Mouse (Mus musculus): Measurements from ENCODE around the gene Vsig2. TPM values are rescaled to one million over a fixed set of nuclear protein-coding genes. Genes with fewer than 3 reads are reported as not detected.

Gene Vsig2
- total and polyA plus RNA-seq, 3 experiments, result 2.5 to 21.1 (median 4.9) TPM

DNA sequence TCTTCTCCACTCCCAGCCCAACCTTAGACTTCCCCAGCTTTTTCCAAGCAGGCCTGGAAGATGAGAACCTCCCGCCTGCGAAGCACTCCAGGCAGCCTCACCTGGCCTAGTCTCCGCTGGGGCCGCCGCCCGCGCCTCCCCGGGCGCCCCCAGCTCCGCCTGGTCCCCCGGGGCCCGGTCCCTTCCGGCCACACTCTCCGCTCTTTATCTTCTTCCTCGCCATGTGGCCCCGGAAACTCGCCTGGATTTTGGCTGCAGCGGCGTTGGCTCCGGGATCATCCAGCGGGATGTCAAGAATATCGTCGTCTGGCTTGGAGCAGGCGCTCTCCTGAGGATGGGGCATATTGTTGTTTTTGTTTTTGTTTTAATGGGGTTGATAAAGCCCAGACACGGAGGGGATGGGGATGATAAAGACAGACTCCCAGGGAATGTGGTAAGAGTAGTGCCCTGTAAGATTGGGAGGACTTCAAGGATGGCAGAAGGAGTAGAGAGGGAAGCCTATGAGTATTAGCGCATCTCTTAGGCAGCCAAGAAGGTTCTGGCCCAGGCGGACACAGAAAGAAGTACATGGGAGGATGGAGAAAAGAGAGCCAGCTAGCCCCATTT is 6.9 kb downstream of the Vsig2 start:
- Histone ChIP-seq H3K4me3 (no peak overlapping the region), H3K27me3 (ENCODE audit: control insufficient read depth, insufficient read depth, low read length) (no peaks in the 10 kb centered on the region), H3K9ac (ENCODE audit: low read depth, low read length) (no peak overlapping the region), H3K79me2 (replicated peaks; ENCODE audit: control insufficient read depth, insufficient read depth, low read length) (no peaks in the 10 kb centered on the region), H3K4me1 (ENCODE audit: control insufficient read depth, insufficient read depth, low read length) (peaks cover 13% of the 10 kb centered on the region), H3K27ac (peak overlapping the region; percentile 59), H3K36me3 (ENCODE audit: control insufficient read depth, insufficient read depth, low read length) (peaks cover 15% of the 10 kb centered on the region)
- peak; percentile 48 to 53 for DNase-seq
- intact Hi-C loops (cut with DNase I), result loop anchor here (2.0 kb wide), 2 partner anchors 15 to 83 kb away; no protein-coding TSS in a partner anchor
- 28% methylated on average over 27 of the region's 27 CpGs for WGBS
- TF ChIP-seq CTCF (IDR thresholded peaks at IDR 0.05), result no peak
- TF ChIP-seq POLR2A (IDR thresholded peaks at IDR 0.05; ENCODE audit: insufficient read depth, low read depth, low read length), result no peak
- TF ChIP-seq EP300 (IDR thresholded peaks at IDR 0.05; ENCODE audit: insufficient read depth, low read depth, low read length), result no peak

DNA sequence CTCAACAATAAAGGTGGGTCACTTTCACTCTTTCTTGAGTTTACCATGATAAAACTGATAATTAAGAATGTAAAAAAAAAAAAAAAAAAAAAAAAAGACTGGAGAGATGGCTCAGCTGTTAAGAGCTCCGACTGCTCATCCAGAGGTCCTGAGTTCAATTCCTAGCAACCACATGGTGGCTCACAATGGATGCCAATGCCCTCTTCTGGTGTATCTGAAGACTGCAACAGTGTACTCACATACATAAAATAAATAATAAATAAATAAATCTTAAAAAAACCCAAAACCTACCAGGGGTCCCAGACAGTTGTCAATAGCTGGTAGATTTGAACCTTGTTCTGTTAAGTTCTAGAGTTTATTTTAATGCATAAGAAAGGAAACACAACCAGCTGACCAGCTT is 7.8 kb downstream of the Vsig2 start:
- Histone ChIP-seq H3K27ac (no peak overlapping the region), H3K9ac (ENCODE audit: low read depth, low read length) (no peak overlapping the region), H3K36me3 (ENCODE audit: control insufficient read depth, insufficient read depth, low read length) (peaks cover 7% of the 10 kb centered on the region), H3K27me3 (ENCODE audit: control insufficient read depth, insufficient read depth, low read length) (no peaks in the 10 kb centered on the region), H3K4me3 (no peak overlapping the region), H3K4me1 (ENCODE audit: control insufficient read depth, insufficient read depth, low read length) (peaks cover 8% of the 10 kb centered on the region), H3K79me2 (replicated peaks; ENCODE audit: control insufficient read depth, insufficient read depth, low read length) (no peaks in the 10 kb centered on the region)
- WGBS, result 47% methylated on average over 1 of the region's 1 CpGs
- DNase-seq, result no peak
- TF ChIP-seq POLR2A (IDR thresholded peaks at IDR 0.05; ENCODE audit: insufficient read depth, low read depth, low read length), result no peak
- TF ChIP-seq CTCF (IDR thresholded peaks at IDR 0.05), result peak; percentile 66
- no peak for TF ChIP-seq EP300 (IDR thresholded peaks at IDR 0.05; ENCODE audit: insufficient read depth, low read depth, low read length)
- intact Hi-C loops (cut with DNase I), result no loop called here

DNA sequence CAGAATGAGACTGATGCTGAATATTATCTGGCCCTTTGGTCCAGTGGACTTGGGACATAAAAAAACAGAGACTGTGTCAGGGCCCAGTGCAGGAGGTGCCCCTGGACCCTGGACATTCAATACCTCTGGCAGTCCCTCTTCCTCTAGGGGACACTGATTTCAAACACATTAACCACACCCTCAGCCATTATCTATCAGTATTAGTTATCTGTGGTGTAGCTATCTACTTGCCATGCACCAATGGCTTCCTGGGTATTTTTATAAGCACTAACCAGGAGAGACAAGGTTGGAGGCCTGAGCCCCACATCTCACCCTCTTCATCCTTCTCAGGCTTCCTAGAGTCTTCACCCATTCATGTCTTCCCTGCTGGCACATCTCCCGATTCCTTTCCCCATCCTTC is 11.4 kb downstream of the Vsig2 start:
- Histone ChIP-seq H3K79me2 (replicated peaks; ENCODE audit: control insufficient read depth, insufficient read depth, low read length) (no peaks in the 10 kb centered on the region), H3K4me3 (no peak overlapping the region), H3K9ac (ENCODE audit: low read depth, low read length) (no peak overlapping the region), H3K36me3 (ENCODE audit: control insufficient read depth, insufficient read depth, low read length) (no peaks in the 10 kb centered on the region), H3K4me1 (ENCODE audit: control insufficient read depth, insufficient read depth, low read length) (peaks cover 4% of the 10 kb centered on the region), H3K27me3 (ENCODE audit: control insufficient read depth, insufficient read depth, low read length) (no peaks in the 10 kb centered on the region), H3K27ac (no peak overlapping the region)
- WGBS, result 70% methylated on average over 1 of the region's 1 CpGs
- intact Hi-C loops (cut with DNase I), result no loop called here
- TF ChIP-seq CTCF (IDR thresholded peaks at IDR 0.05) (no peak), POLR2A (IDR thresholded peaks at IDR 0.05; ENCODE audit: insufficient read depth, low read depth, low read length) (no peak), EP300 (IDR thresholded peaks at IDR 0.05; ENCODE audit: insufficient read depth, low read depth, low read length) (no peak)
- DNase-seq, result no peak

GRCm38 (mm10) chr9:37551751-37552531 is 12.9 kb downstream of the Vsig2 start:
- Histone ChIP-seq H3K4me1 (ENCODE audit: control insufficient read depth, insufficient read depth, low read length) (peaks cover 4% of the 10 kb centered on the region), H3K4me3 (peak overlapping the region; percentile 49), H3K27ac (no peak overlapping the region), H3K9ac (ENCODE audit: low read depth, low read length) (peak overlapping the region; percentile 14; the same call in 1 of the 2 replicates), H3K27me3 (ENCODE audit: control insufficient read depth, insufficient read depth, low read length) (no peaks in the 10 kb centered on the region), H3K79me2 (replicated peaks; ENCODE audit: control insufficient read depth, insufficient read depth, low read length) (no peaks in the 10 kb centered on the region), H3K36me3 (ENCODE audit: control insufficient read depth, insufficient read depth, low read length) (no peaks in the 10 kb centered on the region)
- WGBS, result 3% methylated on average over 23 of the region's 23 CpGs
- intact Hi-C loops (cut with DNase I), result no loop called here
- TF ChIP-seq EP300 (IDR thresholded peaks at IDR 0.05; ENCODE audit: insufficient read depth, low read depth, low read length) (no peak), CTCF (IDR thresholded peaks at IDR 0.05) (no peak), POLR2A (IDR thresholded peaks at IDR 0.05; ENCODE audit: insufficient read depth, low read depth, low read length) (no peak)
- DNase-seq, result no peak

DNA sequence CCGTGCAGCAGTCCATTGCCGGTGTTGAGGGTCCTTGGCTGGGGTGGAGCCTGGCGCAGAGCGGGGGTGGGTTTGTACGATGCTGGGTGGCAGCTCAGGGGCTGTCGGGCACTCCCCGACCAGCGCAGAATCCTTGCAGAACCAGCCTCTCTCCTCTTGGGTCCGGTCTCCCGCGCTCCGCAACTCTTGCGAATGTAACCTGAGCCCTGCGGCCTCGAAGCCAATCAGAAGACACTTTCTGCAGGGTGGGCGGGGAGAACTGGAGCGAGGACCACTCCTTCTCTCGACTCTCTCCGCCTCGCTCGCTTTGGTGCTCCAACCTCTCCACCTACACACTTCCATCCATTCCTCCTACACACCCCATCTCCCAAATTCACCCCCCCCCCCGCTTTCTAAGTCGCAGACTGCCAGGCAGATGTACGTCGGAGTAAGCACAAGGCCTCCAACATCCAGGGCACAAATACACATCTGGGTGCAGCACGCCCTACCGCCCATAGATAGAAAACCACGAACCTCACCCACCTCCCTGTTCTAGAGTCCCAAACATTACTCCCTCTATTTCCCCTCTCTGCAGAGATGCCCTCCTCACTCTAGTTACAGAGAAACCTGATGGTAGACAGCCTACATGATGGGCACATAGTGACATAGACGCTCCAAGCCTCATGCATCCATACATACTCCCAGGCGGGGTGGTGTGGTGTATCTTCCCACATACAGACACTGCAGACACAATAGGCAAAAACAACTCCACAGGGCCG is 13.7 kb downstream of the Vsig2 start, which contains the start of gene Nrgn:
Gene Nrgn (minus strand): TSS at position 369 of the 758 bp plus-strand sequence.
- Histone ChIP-seq H3K9ac (ENCODE audit: low read depth, low read length) (peak within 1 kb of the TSS; percentile 14; the same call in 1 of the 2 replicates), H3K36me3 (ENCODE audit: control insufficient read depth, insufficient read depth, low read length) (no peaks in the 10 kb centered on the region)
- intact Hi-C loops (cut with DNase I), result no loop called here

More for the DNA sequence above, 13.7 kb downstream of the Vsig2 start, which contains the start of gene Nrgn:
- WGBS, result 8% methylated on average over 31 of the region's 31 CpGs
- H3K4me3 ChIP-seq, result peak within 1 kb of the TSS; percentile 49
- DNase-seq, result peak; percentile 80 to 82
- peaks cover 4% of the 10 kb centered on the region for H3K4me1 ChIP-seq (ENCODE audit: control insufficient read depth, insufficient read depth, low read length)
- TF ChIP-seq CTCF (IDR thresholded peaks at IDR 0.05) (no peak), EP300 (IDR thresholded peaks at IDR 0.05; ENCODE audit: insufficient read depth, low read depth, low read length) (no peak), POLR2A (IDR thresholded peaks at IDR 0.05; ENCODE audit: insufficient read depth, low read depth, low read length) (no peak)
- no peaks in the 10 kb centered on the region for H3K27me3 ChIP-seq (ENCODE audit: control insufficient read depth, insufficient read depth, low read length)
- H3K79me2 ChIP-seq (replicated peaks; ENCODE audit: control insufficient read depth, insufficient read depth, low read length), result no peaks in the 10 kb centered on the region
- no peak within 1 kb of the TSS for H3K27ac ChIP-seq
